Mouse (Mus musculus): ENCODE data around the gene Masp2.

DNA sequence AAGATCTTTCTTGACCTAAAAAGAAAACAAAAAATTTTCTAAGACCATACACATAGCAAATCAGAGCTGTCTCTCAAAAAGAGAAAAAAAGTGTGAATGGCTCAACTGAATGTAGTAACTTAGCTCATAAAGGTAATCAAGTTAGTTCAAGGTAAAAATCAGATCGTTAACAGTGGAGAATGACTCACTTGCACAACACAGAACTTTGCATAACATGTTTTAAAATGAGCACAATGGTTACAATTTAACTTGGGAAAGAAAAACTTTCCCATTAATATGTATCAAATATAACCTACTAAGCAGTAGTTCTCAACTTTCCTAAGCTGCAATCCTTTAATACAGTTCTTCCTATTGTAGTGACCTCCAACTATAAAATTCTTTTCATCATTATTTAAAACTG is 18.4 kb downstream of the Masp2 start:
- TF ChIP-seq CTCF (IDR thresholded peaks at IDR 0.05) (no peak), EP300 (IDR thresholded peaks at IDR 0.05) (no peak)
